Mouse (Mus musculus) adrenal gland, adult 18-20 months (tissue): ENCODE data around the gene Dtd2. TPM values are rescaled to one million over a fixed set of nuclear protein-coding genes. Genes with fewer than 3 reads are reported as not detected.

Source experiments
- DNase-seq, 2 experiments: peaks; one replicate each; pipeline ENCODE4 v3.0.0; 2021 to 2022; ENCODE audit warnings: low spot score in 2 of 2
- long read RNA-seq, 2 experiments: library from polyadenylated mRNA; stranded (forward); transcript quantifications; one replicate each; pipeline ENCODE4 v2.0.0; 2021
- total RNA-seq, 2 experiments: library from RNA; stranded (reverse); gene quantifications; 1 replicate in 1 of 2; 2 replicates in 1 of 2; pipeline ENCODE4 v1.2.3; 2021

Dtd2 gene
- total RNA-seq = 10 to 100 TPM; 11.2 to 18.0 TPM
- long read RNA-seq, experiment 1, transcript Dtd2-201 (3 exons, 2,564 nt) = major isoform, 7 of 12 reads
- long read RNA-seq, experiment 1, partial matches to known transcripts = 1 of 12 reads
- long read RNA-seq, experiment 1, other reads (novel, unspliced or antisense) = 3 of 12 reads
- long read RNA-seq, experiment 2, transcript Dtd2-201 (3 exons, 2,564 nt) = major isoform, 64 of 82 reads
- long read RNA-seq, experiment 2, partial matches to known transcripts = 1 of 82 reads
- long read RNA-seq, experiment 2, other reads (novel, unspliced or antisense) = 13 of 82 reads

- peak; percentile 95 for DNase-seq
Observed at GRCm38 (mm10) chr12:52005877-52006632, at the start of gene Dtd2. TSS of gene Dtd2 (minus strand) at chr12:52006501.

GRCm38 (mm10) chr12:52049324-52049723 is 43.0 kb upstream of the Dtd2 start:
- DNase-seq = no peak

- no peak for DNase-seq
Observed at GRCm38 (mm10) chr12:52046371-52046770, 40.1 kb upstream of the Dtd2 start.

- peak; percentile 19 to 26 for DNase-seq
Observed at GRCm38 (mm10) chr12:52042818-52043336, 36.6 kb upstream of the Dtd2 start.

- no peak for DNase-seq
Observed at GRCm38 (mm10) chr12:52038352-52038751, 32.1 kb upstream of the Dtd2 start.

GRCm38 (mm10) chr12:52034956-52035355 is 28.7 kb upstream of the Dtd2 start:
- no peak for DNase-seq

- no peak for DNase-seq
Observed at GRCm38 (mm10) chr12:52032276-52032675, 26.0 kb upstream of the Dtd2 start.

- DNase-seq = no peak
Observed at GRCm38 (mm10) chr12:52027963-52028362, 21.7 kb upstream of the Dtd2 start, which contains the start of gene Gpr33. TSS of gene Gpr33 (minus strand) at chr12:52028063.

GRCm38 (mm10) chr12:52014494-52015029 is 8.3 kb upstream of the Dtd2 start:
- no peak for DNase-seq

- DNase-seq = peak in 1 of 2 experiments; percentile 34
Observed at GRCm38 (mm10) chr12:52014044-52014443, 7.7 kb upstream of the Dtd2 start.

- no peak for DNase-seq
Observed at GRCm38 (mm10) chr12:52013274-52013673, 7.0 kb upstream of the Dtd2 start.

- no peak for DNase-seq
Observed at GRCm38 (mm10) chr12:52012159-52012558, 5.9 kb upstream of the Dtd2 start.

- no peak for DNase-seq
Observed at GRCm38 (mm10) chr12:52010630-52010961, 4.3 kb upstream of the Dtd2 start.

GRCm38 (mm10) chr12:52009928-52010629 is 3.8 kb upstream of the Dtd2 start:
- no peak for DNase-seq

- no peak for DNase-seq
Observed at GRCm38 (mm10) chr12:52006633-52006994, 313 bp upstream of the Dtd2 start.

- DNase-seq = no peak
Observed at GRCm38 (mm10) chr12:52002746-52003145, 3.6 kb downstream of the Dtd2 start.

GRCm38 (mm10) chr12:52001544-52001943 is 4.8 kb downstream of the Dtd2 start:
- DNase-seq = peak; percentile 30 to 50

- no peak for DNase-seq
Observed at GRCm38 (mm10) chr12:51998366-51998932, 7.9 kb downstream of the Dtd2 start.

- DNase-seq = no peak
Observed at GRCm38 (mm10) chr12:51995738-51996536, 10.4 kb downstream of the Dtd2 start.

- no peak for DNase-seq
Observed at GRCm38 (mm10) chr12:51990629-51991028, 15.7 kb downstream of the Dtd2 start.
